Mouse (Mus musculus): Measurements from ENCODE around the gene Gm20547.

Gene Gm20547

DNA sequence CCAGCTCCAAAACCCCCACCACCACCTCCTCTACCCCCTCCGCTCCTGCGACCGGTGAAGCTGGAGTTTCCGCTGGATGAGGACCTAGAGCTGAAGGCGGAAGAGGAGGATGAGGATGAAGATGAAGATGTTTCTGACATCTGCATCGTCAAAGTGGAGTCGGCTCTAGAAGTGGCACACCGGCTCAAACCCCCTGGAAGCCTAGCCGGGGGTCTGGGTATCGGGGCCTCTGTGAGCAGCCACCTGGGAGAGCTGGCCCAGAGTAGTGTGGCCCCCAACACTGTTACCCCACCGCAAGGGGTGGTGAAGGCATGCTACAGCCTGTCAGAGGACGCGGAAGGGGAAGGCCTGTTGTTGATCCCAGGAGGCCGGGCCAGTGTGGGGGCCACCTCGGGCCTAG is 13.9 kb upstream of the Gm20547 start:
- DNase-seq, result no peak

DNA sequence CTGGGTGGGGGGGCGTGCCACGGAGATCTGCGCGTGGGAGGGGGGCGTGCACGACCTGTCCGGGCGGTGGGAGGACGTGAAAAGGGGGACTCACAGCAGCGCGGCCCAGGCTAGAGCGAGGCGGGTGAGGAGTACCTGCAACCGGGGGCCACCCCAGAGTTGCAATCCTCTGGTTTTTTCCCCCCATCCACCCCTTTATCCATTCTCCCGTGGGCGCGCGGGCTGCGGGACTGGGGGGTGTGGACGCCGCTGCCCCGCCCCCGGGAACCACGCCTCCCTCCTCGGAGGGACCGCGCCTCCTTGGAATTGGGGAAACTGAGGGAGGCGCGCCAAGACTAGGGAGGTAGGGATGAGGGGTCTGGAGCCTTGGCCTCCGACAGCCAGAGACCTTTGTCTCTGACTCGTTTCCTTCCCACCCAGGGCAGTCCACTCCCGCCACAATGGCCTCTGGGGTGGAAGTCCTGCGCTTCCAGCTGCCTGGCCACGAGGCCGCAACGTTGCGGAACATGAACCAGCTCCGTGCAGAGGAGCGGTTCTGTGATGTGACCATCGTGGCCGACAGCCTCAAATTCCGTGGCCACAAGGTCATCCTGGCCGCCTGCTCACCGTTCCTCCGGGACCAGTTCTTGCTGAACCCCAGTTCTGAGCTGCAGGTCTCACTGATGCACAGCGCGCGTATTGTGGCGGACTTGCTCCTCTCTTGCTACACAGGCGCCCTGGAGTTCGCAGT is 13.1 kb upstream of the Gm20547 start:
- no peak for DNase-seq

DNA sequence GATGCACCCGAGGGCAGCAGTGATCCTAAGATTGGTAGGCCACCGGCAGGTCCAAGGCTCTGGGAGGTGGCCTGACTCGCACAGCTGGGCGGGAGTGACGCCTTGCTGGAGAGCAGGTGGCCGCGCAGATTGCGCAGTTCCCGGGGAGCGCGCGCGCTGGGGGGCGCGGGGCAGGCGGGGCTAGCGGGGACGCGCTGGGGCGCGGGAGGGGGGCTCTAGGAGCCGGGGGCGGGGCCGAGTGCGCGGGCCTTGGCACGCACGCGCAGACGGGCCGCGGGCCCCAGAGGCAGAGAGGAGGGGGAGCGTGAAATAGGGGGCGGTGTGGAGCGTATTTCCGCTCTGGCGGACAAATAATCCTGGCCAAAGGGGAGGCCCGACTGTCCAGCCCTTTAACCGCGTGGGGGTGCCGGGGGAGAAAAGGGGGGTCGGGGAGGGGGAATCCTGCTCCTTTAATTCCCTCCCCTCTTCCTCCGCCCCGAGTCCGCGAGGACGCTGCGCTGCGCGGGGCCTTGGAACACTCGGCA is 12.3 kb upstream of the Gm20547 start:
- peak; percentile 99 for DNase-seq

GRCm38 (mm10) chr17:34893072-34893824 is 11.4 kb upstream of the Gm20547 start:
- no peak for DNase-seq

DNA sequence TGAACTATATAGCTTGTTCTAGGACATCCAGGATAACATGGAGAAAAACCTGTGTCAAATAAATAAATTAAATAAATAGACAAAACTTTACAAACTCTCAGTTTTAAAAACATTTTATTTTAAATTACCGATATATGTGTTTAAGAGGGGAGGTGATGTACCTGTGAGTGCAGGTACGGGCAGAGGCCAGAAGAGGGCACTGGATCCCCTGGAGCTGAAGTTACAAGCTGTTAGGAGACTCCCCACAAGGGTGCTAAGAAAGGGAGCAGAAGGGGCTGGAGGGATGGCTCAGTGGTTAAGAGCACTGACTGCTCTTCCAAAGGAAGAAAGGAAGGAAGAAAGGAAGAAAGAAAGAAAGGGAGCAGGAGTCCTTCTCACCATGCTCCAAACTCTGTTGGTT is 9.5 kb upstream of the Gm20547 start:
- no peak for DNase-seq

GRCm38 (mm10) chr17:34890074-34890743 is 8.4 kb upstream of the Gm20547 start:
- no peak for DNase-seq

DNA sequence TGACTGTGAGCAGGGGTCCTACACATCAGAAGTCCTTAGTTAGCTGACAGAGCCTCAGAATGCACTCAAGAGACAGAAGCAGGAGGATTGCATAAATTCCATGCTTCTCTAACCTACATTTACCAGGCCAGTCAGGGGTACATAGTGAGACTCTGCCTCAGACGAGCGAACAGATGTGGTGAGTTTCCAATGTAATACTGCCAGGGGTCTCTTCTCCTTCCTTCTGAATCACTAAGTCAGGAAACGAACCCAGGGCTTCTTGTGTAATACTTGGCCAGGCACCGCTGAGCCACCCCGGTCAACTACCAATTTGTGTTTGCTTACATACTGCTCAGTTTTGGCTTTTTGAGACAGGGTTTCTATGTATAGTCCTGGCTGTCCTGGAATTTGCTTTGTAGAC is 6.1 kb upstream of the Gm20547 start:
- DNase-seq, result no peak

GRCm38 (mm10) chr17:34885615-34886014 is 3.8 kb upstream of the Gm20547 start:
- DNase-seq, result no peak

DNA sequence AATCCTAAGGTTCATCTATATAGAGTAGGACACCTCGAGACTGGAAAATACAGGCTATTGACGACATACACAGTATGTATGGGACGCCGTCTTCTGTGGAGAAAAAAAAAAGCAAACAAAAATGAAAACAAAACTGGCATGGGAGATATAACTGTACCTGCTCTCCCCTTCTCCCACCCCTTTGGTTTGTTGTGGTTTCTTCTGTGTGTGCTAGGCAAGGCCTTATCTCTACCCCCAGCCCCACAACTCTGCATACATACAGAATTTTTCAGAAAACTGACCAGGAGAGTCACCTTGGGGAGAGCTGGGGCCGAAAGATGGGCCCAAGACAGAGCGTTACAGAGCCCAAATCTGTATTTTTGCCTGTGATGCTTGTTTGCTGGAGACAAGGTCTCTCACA is 2.9 kb upstream of the Gm20547 start:
- no peak for DNase-seq

DNA sequence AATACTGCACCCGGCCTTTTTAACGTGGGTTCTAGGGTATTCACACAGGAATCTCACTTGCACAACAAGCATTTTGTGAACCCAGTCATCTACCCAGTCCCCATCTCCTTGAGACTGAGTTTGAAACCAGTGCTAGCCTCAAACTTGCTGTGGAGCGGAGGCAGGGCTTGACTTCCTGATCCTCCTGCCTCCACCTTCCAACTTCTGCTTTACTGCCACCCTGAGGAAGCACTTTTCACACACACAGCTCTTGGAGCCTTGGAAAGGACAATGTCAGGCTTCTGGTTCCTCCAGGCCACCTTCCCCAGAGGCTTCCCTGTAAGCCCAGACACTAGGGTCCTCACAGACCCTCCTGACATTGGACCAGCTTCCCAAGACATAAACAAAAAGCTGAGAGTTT is 1.5 kb upstream of the Gm20547 start:
- no peak for DNase-seq

DNA sequence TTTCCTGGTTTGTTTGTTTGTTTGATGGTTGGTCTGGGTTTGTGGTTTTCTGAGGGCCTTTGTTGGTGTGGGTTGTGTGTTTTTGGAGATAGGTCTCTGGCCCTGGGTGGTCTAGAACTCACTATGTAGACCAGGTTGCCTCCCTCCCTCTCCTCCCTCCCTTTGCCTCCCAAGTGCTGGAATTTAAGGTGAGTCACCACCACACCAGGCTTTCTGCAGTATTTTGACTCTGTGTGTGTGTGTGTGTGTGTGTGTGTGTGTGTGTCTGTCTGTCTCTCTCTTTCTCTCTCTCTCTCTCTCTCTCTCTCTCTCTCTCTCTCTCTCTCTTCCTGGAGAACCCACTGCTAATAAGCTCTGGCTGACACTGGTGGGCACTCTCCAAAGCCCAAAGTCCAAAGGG is 676 bp downstream of the Gm20547 start:
- no peak for DNase-seq

DNA sequence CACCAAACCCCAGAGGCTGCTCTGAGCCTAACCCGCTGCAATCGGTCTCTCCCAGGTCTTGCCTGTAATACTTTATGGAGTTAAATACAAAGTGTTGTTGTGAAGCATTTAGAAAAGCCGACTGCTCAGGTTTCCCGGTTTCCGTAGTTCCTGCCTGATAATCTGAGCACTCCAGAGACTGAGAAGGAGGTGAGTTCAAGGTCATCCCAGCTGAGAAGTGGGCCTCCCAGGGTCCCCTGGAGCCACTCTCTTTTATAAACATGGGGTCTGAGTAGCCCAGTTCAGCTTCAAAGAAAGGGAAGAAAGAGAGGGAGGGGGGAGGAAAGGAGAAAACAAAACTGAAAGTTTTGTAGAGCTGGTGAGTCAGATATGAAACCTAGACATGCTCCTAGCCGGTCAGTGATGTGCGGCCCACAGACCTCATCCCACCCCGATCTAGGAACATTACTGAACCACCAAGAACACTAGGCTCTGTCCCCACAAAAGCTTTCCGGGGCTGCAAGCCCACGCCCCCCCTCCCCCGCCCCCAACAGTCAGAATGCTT is 2.4 kb downstream of the Gm20547 start, which contains the start of gene Zbtb12:
TSS of gene Zbtb12 (plus strand) at position 148 of the 544 bp plus-strand sequence.
- no peak for DNase-seq

- no peak for DNase-seq
Observed at GRCm38 (mm10) chr17:34874321-34874720, 7.5 kb downstream of the Gm20547 start.

GRCm38 (mm10) chr17:34865981-34866380 is 15.9 kb downstream of the Gm20547 start:
- no peak for DNase-seq

DNA sequence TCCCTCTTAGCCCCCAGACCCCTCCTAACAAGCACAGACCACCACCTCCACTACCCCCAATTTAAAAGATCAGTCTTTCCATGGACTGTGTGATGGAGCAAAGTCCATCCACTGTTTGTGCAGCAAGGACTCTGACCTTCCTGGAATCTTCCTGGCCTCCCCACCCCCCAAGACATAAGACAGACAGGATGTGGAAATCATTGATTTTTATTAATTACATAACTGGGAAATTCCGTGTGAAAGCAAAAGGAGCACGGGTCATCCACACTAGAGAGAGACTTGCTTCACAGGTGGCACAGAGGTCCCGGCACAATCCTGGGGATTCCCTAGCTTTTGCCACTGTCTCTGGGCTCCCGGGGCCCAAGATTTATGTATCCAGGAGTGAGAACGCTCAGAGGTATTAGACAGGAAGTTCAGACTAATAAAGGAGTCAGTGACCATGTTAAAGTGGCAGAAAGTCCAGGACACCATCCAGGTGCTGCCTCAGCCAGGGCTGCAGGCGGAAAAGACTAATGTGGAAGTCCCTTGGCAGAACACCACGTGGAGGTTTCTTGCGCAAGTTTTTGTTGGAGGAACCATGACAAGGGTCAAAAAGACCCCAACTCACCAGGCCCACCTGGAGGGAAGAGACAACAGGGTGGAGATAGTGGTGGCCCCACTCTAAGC is 19.3 kb downstream of the Gm20547 start, which contains the start of gene Cfb:
TSS of gene Cfb (minus strand) at position 103 of the 666 bp plus-strand sequence.
- DNase-seq, result no peak

GRCm38 (mm10) chr17:34861704-34862415 is 20.0 kb downstream of the Gm20547 start:
- DNase-seq, result no peak

DNA sequence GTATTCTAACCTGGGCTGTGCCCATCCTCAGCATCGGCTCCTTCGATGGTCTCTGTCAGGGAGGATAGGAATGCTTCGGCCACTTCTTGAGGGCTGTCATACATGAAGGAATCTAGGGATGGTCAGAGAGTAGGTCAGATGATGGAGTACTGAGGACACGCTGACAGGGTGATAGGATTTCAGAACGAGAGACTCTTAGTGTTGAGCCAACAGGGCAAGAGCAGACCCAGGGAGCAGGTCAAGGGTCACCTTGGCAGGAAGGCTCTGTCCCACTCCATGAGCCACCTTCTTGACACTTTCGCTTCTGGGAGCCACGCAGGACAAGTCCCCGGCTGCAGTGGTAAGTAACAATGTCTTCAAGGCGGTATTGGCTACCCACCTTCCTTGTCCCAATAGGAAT is 21.3 kb downstream of the Gm20547 start:
- DNase-seq, result no peak

- DNase-seq, result no peak
Observed at GRCm38 (mm10) chr17:34858670-34859069, 23.2 kb downstream of the Gm20547 start.

GRCm38 (mm10) chr17:34855825-34856224 is 26.0 kb downstream of the Gm20547 start:
- peak; percentile 61 for DNase-seq

DNA sequence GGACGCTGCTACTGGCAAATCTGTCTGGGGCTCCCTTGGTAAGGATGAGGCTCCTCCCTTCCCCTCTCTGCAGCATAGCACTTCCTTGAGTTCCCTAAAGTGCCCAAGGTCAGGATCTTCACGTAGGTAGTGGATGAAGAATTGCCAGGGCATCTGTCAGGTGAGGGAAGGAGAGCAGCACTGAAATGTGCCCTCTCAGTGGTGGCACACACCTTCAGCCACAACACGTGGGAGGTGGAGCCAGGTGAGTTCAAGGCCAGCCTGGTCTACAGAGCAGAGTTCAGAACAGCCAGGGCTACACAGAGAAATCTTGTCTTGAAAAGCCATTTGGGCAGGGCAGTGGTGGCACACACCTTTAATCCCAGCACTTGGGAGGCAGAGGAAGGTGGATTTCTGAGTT is 27.1 kb downstream of the Gm20547 start:
- no peak for DNase-seq

GRCm38 (mm10) chr17:34853511-34853910 is 28.3 kb downstream of the Gm20547 start:
- no peak for DNase-seq

Data from retina, postnatal 1 day (tissue).